Mouse (Mus musculus) liver, postnatal 0 days (tissue): ENCODE results near the gene 3110082I17Rik. TPM values are rescaled to one million over a fixed set of nuclear protein-coding genes. Genes with fewer than 3 reads are reported as not detected.
"Not testable (repeated sequence)": the region's sequence is repeated elsewhere in the genome, so short reads cannot be mapped to it uniquely, and the experiment has no call there.

Experiments
- ATAC-seq: fragments of 200-750 bp; cut with Nextera tagmentation; 2 replicates; pipeline ENCODE4 v1.8.0; 2017; ENCODE audit warnings: mild to moderate bottlenecking, moderate library complexity
- DNase-seq: peaks from one replicate; pipeline ENCODE4 v3.0.0-alpha.2; 2016
- H3K27ac ChIP-seq: fragments of 300-500 bp; sonication (generic); 2 replicates; pipeline ENCODE4 v1.5.1; 2014; ENCODE audit warnings: antibody characterized with exemption, moderate library complexity, mild to moderate bottlenecking, low read depth
- H3K27me3 ChIP-seq: fragments of 300-500 bp; sonication (generic); 2 replicates; pipeline ENCODE4 v1.6.1; 2014; ENCODE audit warnings: low read length, control low read depth, mixed read lengths; ENCODE audit not compliant: insufficient read depth
- H3K36me3 ChIP-seq: fragments of 300-500 bp; sonication (generic); replicated peaks from 2 replicates; pipeline ENCODE4 v1.6.1; 2014; ENCODE audit warnings: mild to moderate bottlenecking, control low read depth, low read length, moderate library complexity, mixed read lengths; ENCODE audit not compliant: insufficient read depth
- H3K4me1 ChIP-seq: fragments of 300-500 bp; sonication (generic); 2 replicates; pipeline ENCODE4 v1.6.1; 2014; ENCODE audit warnings: antibody characterized with exemption, mild to moderate bottlenecking, control low read depth; ENCODE audit not compliant: insufficient read depth
- H3K4me2 ChIP-seq: fragments of 300-500 bp; sonication (generic); 2 replicates; pipeline ENCODE4 v1.6.1; 2014; ENCODE audit warnings: low read depth, mild to moderate bottlenecking, low read length, moderate library complexity, mixed read lengths
- H3K4me3 ChIP-seq: fragments of 300-500 bp; sonication (generic); 2 replicates; pipeline ENCODE4 v1.5.1; 2014; ENCODE audit warnings: low read depth, low read length
- H3K9ac ChIP-seq: fragments of 300-500 bp; sonication (generic); replicated peaks from 2 replicates; pipeline ENCODE4 v1.6.1; 2014; ENCODE audit warnings: mild to moderate bottlenecking, moderate library complexity
- H3K9me3 ChIP-seq: fragments of 300-500 bp; sonication (generic); 2 replicates; pipeline ENCODE4 v1.6.1; 2016; ENCODE audit warnings: mild to moderate bottlenecking, control low read depth, low read length, mixed read lengths
- CTCF ChIP-seq: sonication (generic); IDR thresholded peaks from 2 replicates; pipeline ENCODE4 v1.5.1; 2016; ENCODE audit warnings: antibody characterized with exemption, low read depth
- EP300 ChIP-seq: IDR thresholded peaks from 2 replicates; pipeline ENCODE4 v1.6.1; 2016; ENCODE audit warnings: antibody characterized with exemption, low read depth, mild to moderate bottlenecking
- WGBS: fragments of 180-500 bp; shearing (Covaris S2); extraction: QIAGEN DNeasy Blood & Tissue Kit; methylation state at CpG from one replicate; pipeline ENCODE4 v1.1.7; 2014; ENCODE audit not compliant: insufficient replicate concordance; 5-methylcytosine and 5-hydroxymethylcytosine counted together
- polyA plus RNA-seq: library from polyadenylated mRNA; unstranded; fragments of >200 nt; fragmentation: Nextera tagmentation; extraction: Ambion mirVana; gene quantifications from 2 replicates; pipeline ENCODE4 v1.2.1, GENCODE M21; 2015

The 3110082I17Rik gene
- polyA plus RNA-seq, 1 experiment from 2014 or later = 9.5 TPM

DNA sequence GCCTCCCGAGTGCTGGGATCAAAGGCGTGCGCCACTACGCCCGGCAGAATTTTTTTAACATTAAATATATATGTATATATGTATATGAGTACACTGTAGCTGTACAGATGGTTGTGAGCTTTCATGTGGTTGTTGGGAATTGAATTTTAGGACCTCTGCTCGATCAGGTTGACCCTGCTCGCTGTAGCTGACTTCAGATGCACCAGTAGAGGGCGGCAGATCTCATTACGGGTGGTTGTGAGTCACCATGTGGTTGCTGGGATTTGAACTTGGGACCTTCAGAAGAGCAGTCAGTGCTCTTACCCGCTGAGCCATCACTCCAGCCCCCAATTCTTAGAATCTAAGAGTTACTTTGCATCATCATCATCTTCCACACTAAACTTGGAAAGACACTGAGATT lies 125.9 kb downstream of the 3110082I17Rik start:
- 86% methylated on average over 10 of the region's 10 CpGs for WGBS
- ATAC-seq, H3K4me1 ChIP-seq, H3K9me3 ChIP-seq, H3K27ac ChIP-seq, H3K4me2 ChIP-seq, H3K9ac ChIP-seq, H3K4me3 ChIP-seq, DNase-seq, H3K27me3 ChIP-seq: not testable (repeated sequence)
- TF ChIP-seq CTCF = peak; percentile 27
- peaks cover 19% of the 10 kb centered on the region for H3K36me3 ChIP-seq

DNA sequence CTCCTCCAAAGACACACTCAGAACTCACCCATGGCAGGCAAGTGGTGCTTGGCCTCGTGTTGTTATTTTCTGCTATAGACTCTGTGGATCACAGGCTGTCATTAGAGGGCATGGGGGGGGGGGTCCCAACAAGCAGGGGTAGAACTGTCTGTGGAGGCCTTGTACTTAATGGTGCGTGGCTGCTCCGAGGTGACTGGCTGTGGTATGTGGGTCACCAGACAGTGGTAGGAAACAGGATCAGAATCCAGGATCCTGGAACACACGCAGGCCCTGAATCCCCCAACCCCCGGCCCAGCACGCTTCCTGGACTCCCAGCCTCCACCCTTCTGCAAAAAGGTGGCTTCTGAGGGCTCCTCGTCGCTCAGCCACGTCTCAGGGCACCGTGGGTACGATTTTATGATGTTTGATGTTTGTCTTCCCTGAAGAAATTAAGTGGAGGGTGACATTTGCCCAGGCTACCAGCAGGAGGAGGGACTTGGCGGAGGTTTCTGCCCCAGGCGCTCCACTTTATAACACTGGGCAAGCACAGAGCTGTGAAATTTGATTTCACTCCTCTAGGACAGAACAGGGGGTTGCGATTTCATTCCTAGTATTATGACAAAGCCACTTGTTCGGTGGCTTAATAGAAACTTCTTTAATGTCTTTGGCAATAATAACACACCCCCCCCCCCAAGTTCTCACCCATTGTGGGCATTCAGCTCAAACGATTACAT lies 126.9 kb downstream of the 3110082I17Rik start:
- Histone ChIP-seq H3K9ac (no peak overlapping the region), H3K27ac (no peak overlapping the region), H3K9me3 (no peaks in the 10 kb centered on the region), H3K4me1 (peaks cover 9% of the 10 kb centered on the region), H3K4me2 (no peak overlapping the region), H3K27me3 (no peaks in the 10 kb centered on the region), H3K36me3 (peaks cover 11% of the 10 kb centered on the region; the same call in 1 of the 2 replicates), H3K4me3 (no peak overlapping the region)
- ATAC-seq (no peak), DNase-seq (no peak)
- 89% methylated on average over 16 of the region's 16 CpGs for WGBS
- no peak for TF ChIP-seq CTCF
- TF ChIP-seq EP300 = no peak

DNA sequence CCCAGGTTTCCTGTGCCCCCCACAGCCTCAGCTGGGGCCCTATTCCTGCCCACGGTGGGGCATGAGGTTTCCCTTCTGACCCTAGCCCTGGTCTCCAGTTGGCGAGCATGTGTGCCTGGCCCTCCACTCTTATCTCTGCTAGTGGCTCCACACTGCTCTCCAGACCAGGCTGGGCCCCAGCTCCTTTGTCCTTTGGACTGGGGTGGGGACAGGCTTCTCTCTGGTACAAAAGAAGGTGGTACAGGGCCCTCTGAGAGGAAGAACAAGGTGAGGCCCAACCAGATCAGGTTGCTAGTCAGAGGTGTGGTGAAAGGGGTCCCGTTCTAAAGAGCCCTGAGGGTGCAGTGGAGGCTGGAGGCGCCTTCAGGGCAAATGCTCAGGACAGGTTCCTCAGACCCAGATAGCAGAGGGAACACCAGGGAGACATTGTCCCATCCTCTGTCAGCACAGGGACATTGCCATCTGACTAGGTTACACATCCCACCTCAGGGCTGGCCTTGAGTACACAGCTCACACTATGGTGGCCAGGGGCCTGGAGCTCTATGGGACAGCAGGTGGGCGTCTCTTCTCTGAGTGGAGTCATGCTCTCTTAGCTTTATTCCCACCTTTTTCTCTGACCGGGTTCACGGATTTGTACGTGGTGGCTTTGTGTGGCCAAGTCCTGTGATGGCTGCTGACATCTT lies 127.6 kb downstream of the 3110082I17Rik start:
- Histone ChIP-seq H3K4me3 (no peak overlapping the region), H3K4me1 (peaks cover 9% of the 10 kb centered on the region), H3K27me3 (no peaks in the 10 kb centered on the region), H3K4me2 (no peak overlapping the region), H3K36me3 (peaks cover 5% of the 10 kb centered on the region; the same call in 1 of the 2 replicates), H3K27ac (no peak overlapping the region), H3K9ac (peak overlapping the region; percentile 38; the same call in 1 of the 2 replicates), H3K9me3 (no peaks in the 10 kb centered on the region)
- DNase-seq (no peak), ATAC-seq (no peak)
- TF ChIP-seq CTCF (no peak), EP300 (no peak)
- WGBS = 59% methylated on average over 8 of the region's 8 CpGs

DNA sequence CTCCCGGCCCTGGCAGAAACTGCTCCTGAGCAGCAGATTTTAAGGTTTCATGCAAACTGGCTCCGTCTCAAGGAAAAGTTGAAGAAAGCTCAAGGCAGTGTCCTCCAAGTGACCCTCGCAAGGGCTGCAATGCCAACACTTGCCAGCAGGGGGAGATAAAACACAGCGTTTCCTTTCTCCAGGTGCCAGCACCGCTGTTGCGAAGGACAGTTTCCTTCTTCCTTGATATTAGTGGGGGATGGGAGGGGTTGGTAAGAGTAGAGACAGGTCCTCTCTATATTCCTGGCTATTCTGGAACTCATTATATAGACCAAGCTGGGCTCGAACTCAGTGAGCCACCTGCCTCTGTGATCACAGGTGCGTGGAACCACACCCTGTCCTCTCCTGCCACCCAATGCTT lies 128.6 kb downstream of the 3110082I17Rik start:
- TF ChIP-seq CTCF (peak; percentile 98), EP300 (no peak)
- 17% methylated on average over 8 of the region's 8 CpGs for WGBS
- H3K27ac ChIP-seq = no peak overlapping the region
- peak; percentile 87 for DNase-seq
- no peak overlapping the region for H3K9ac ChIP-seq
- H3K36me3 ChIP-seq = 0 out of 2 replicates have a peak, but pooled peaks cover 5% of the 10 kb centered on the region
- no peaks in the 10 kb centered on the region for H3K9me3 ChIP-seq
- no peak overlapping the region for H3K4me3 ChIP-seq
- no peaks in the 10 kb centered on the region for H3K27me3 ChIP-seq
- H3K4me2 ChIP-seq = no peak overlapping the region
- peaks cover 9% of the 10 kb centered on the region for H3K4me1 ChIP-seq
- peak; percentile 35; the same call in 1 of the 2 replicates for ATAC-seq

DNA sequence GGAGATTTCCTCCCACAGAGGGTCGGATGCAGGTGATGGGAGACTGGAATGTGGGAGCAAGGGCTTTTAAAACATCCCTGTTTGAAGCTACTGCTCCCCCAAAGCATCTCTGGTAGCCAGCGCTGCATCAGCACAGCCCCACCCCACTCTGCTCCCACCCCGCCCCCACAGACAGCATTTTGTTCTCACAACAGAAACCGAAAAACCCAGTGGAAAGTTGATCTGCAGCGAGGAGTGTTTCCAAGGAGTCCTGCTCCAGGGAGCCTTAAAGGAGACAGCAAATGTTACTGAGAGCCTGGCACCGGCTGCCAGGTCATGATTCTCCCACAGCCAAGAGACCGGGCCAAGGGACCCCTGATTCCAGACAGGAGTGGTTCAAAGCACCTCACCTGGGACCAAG lies 129.6 kb downstream of the 3110082I17Rik start:
- ATAC-seq = no peak
- WGBS = 73% methylated on average over 7 of the region's 7 CpGs
- no peak for DNase-seq

DNA sequence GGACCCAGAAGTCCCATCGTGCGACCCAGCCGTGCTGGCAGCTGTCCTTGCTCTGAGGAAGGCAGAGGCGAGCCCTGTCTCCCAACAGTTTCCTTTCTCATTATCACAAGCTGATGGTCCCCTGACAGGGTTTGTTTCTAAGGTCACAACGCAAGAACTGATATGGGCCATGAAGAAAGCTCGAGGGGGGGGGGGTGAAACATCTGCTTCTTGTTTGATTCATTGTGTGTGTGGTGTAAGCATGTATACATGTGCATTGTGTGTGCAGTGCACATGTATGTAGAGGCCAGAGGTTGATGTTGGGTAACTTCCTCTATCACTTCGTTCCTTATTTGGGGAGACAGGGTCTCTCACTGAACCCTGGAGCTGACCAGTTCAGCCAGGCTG lies 132.7 kb downstream of the 3110082I17Rik start:
- no peak overlapping the region for H3K9ac ChIP-seq

More for the DNA sequence above, 129.6 kb downstream of the 3110082I17Rik start:
- no peak overlapping the region for H3K4me3 ChIP-seq
- H3K36me3 ChIP-seq = no peaks in the 10 kb centered on the region
- no peaks in the 10 kb centered on the region for H3K9me3 ChIP-seq
- H3K27ac ChIP-seq = no peak overlapping the region
- no peak overlapping the region for H3K4me2 ChIP-seq
- no peak for TF ChIP-seq CTCF
- no peak for TF ChIP-seq EP300
- H3K9ac ChIP-seq = no peak overlapping the region
- H3K27me3 ChIP-seq = no peaks in the 10 kb centered on the region
- H3K4me1 ChIP-seq = peaks cover 12% of the 10 kb centered on the region

More for the DNA sequence above, 132.7 kb downstream of the 3110082I17Rik start:
- Histone ChIP-seq H3K27me3 (no peaks in the 10 kb centered on the region; the same call in 1 of the 2 replicates), H3K4me2 (no peak overlapping the region), H3K9me3 (no peaks in the 10 kb centered on the region), H3K27ac (peak overlapping the region; percentile 62), H3K4me3 (no peak overlapping the region), H3K4me1 (peaks cover 19% of the 10 kb centered on the region), H3K36me3 (no peaks in the 10 kb centered on the region)
- ATAC-seq (no peak), DNase-seq (no peak)
- no peak for TF ChIP-seq EP300
- TF ChIP-seq CTCF = no peak
- WGBS = 33% methylated on average over 7 of the region's 7 CpGs
